Mouse (Mus musculus) layer of hippocampus, adult 9-10 months (tissue): ENCODE results near the gene Myl9.
"Not testable (repeated sequence)": the region's sequence is repeated elsewhere in the genome, so short reads cannot be mapped to it uniquely, and the experiment has no call there.

Experiments used
- DNase-seq: peaks from one replicate; pipeline ENCODE4 v3.0.0; 2022; ENCODE audit warnings: low spot score

The Myl9 gene

DNA sequence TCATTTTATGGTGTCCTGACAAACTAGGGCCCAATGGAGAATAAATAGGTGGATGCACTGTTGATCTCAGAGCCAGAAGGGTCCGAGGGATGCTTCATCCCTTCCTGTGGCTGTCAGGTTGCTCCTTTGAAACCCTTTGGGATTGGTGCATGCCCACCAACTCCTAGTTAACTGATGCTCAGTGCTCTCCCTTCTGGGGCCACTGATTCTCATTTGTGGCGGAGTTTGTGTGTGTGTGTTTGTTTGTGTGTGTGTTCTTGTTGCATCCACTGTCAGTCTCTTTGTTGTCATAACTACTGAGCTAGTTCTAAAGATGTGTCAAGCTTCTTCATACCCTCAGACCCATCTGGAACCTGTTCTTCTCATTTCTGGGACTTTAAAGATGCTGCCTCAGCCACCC lies 9.7 kb downstream of the Myl9 start:
- DNase-seq, result no peak

DNA sequence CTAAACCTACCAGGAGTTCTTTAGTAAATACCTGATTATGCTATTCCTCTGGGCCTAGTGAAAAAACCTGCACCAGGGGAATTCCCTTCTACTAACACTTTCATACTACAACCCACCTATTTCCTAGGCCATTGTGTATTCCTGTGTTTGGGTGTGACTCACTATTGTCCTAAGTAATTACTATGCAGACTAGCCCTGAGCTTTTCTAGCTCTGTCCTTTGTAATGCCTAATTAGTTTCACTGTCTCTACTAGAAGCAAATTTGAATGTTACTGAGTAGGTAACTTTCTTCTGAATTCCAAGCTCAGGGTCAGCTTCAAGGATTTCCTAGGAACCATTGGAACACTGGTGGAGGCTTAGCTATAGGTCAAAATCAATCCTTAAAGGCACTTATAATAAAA lies 11.1 kb downstream of the Myl9 start:
- DNase-seq, result not testable (repeated sequence)

DNA sequence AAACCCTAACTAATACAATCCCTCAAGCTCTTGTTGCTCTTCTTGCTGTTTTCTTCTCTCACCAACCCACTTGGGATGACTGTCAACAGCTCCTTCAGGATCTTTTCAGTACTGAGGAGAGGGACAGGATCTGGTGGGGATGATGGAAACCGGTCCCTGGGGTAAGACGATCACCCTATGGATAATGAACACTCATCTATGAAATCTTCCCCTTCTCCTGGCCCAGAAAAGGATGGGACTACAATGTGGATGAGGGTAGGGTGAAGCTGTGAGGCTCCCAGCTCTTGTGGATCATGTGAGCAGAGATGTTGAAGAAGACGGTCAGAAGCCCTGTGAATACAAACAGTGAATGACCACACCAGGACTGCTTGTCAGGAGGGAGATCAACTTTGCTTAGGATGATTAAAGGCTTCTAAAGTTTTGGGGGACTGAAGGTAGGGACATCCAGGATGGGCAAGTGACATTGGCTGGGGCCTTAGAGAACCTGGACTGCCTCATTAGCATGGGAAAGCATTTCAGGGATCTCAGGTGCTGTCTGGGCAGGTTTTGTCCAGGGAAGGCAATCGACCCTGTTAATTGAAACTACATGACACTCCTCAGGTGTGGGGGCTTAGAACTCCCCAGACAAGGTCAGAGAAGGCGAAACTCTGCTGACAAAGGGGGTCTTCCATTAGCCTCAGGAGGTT lies 12.0 kb downstream of the Myl9 start:
- no peak for DNase-seq

DNA sequence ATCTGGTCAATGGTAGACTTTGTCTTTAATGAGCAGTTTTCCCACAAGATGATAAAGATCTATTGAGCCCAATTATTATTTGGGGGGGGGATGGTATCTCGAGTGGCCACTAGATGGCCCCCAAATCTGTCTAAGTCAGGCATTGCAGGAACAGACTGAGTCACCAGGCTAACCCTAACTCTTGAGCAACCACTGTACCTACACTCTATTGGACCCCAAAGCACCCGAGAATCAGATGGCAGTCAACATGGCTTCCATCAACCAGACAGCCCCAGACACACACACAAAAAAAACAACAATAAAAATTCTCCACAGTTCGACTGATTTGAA lies 12.5 kb downstream of the Myl9 start:
- DNase-seq, result no peak

DNA sequence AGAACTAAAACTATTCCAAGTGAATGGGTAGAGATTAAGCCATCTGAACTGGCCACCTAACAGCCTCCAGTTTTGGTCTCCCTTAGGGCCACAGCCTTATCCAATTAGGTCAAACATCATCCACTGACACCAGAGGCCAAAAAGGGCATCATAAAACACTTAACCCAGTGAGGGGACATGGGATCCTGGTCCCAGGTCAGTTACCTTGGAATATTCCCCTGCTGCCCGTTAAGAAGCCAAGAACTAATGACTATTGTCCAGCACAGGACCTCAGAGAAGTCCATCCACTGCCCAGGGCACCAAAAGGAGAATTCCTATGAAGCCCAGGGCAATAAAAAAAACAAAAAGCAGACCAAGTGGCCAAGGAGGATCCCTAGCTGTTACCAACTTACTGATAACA lies 13.6 kb downstream of the Myl9 start:
- no peak for DNase-seq

DNA sequence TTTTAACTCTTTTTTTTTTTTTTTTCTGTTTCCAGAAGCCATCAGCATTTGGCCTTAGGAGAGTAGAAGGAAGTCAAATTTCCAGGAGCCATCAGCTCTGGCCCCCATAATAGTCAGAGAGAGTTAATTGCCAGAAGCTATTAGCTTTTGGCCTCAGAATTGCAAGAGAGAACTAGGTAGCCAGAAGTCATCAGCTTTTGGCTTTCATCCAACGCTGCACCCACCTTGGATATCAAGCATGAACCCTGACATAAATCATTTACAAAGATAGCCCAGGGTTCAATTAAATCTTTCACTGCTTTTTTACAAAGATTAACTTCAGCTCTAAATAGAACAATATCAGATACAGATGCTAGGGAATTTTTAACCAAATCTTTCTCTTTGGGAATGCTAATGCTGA lies 23.3 kb downstream of the Myl9 start:
- no peak for DNase-seq

DNA sequence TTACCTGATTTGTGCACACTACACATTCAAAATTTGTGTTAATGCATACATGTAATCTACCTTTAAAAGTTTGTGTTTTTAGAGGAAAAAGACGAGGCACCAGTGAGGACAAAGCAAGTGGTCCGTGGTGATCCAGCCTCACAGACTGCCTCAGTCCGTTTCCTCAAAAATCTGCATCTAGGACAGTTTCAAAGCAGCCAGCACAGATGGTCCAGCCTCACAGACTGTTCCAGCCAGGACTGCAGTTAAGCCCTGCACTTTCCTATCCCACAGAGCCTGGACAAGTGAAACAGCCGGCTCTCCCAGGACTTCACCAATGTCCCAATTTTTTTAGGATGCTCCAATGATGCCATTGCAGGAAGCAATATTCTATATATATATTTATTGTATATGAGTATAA lies 25.8 kb downstream of the Myl9 start:
- DNase-seq, result no peak

DNA sequence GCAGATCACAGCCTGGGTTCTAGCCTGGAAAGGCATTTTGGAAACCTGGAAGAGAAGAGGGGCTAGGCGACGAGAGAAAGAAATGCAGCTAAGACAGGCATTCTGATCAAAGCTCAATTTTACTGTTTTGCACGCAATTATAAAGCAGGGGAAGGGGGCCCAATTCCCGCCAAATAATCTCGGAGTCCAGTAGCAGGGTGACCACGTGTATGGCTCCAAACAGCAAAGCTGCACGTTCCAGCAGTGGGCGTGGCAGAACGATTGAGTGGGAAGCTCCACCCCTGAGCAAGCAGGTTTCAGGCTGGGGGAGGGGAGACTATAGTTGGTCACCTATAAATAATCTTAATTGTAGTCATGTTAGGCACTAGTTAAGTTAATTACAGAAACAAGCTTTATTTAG lies 26.9 kb downstream of the Myl9 start:
- DNase-seq, result not testable (repeated sequence)

DNA sequence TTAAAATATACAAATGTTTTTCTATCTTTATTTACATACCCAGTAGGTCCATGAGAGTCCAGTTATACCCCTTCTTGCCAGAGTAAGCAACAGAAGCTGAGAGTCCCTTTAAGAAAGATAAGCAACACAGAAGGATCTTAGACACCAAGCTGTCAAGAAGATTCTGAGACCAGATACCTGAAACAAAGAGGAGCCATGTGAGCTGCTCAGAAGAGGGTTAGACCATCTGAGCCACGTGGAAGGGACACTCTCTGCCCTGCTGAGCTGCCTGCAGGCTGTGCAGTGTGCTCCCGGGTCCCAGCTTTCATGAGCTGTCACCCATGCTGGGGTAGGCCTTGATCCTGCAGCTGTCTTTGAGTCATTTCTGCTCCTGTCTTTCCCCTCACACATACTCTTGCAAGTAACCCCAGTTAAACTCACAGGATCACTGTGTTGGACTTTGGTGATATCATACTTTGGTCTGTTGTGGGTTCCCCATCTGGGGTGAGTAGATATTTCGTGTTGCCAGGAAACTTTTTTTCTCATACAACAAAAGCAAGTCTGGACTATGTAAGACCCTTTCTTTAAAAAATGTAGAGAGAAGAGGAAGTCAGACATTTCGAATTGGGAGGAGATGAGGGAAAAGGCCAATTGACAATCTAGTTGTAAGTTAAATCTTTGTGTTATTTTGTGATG lies 28.6 kb downstream of the Myl9 start:
- no peak for DNase-seq

DNA sequence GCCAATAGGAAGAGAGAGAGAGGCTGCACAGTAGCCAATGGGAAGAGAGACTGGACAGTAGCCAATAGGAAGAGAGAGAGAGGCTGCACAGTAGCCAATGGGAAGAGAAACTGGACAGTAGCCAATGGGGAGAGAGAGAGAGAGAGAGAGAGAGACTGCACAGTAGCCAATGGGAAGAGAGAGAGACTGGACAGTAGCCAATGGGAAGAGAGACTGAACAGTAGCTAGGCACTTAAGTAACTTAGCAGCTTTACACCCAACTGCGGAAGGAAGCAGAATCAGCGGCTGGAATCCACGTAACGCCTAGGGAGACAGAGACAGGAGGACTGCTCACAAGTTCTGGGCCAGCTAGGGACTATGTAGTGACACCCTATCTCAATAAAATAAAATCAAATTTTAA lies 29.4 kb downstream of the Myl9 start:
- no peak for DNase-seq

DNA sequence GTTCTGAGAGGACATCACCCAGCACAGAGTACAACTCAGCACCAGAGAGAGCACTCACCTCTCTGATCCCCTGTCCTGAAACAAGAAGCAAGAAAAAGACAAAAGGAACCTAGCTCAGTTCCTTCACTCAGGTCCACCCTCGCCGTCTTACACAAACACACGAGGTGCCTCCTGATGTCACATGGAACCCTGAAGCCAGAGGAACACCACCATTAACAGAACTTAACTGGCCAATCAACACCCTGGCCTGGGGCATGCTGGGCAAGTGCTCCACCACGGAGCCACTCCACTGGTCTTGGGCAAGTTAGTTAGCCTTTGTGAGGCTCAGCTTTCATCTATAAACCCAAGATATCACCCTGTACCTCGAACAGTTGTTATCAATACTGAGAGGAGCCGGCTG lies 31.7 kb downstream of the Myl9 start:
- no peak for DNase-seq

DNA sequence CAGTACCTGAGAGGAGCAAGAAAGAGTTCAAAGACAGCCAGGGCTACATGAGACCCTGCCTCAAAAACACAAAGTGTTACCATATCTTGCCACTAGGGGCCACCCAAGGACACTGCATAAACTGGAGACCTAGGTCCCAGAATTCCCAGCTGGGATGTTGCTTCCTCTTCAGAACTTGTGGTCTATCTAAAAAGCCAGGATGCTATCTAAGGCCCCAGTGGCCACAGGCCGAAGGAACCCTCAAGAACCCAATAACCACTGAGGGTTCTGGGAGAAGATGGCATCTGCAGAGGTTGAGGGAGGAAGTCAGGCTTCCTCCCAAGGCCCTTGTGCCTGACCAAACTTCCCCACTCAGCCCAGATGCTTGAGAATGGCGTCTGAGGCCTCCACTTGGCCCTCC lies 34.4 kb downstream of the Myl9 start:
- DNase-seq, result peak; percentile 55

DNA sequence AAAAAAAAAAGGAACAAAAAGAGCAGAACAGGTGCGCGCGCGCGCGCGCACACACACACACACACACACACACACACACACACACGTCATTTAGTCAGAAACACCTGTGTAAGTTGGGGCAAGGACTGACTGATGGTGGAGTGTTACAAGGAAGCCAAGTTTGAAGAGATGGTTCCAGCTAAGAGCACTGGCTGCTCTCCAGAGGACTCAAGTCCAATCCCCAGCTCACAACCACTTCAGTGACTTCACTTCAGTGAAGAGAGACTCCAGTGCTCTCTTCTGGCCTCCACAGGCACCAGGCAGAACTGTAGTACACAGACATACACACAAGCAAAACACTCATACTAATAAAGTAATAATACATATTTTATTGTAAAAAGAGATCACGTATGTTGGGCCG lies 35.5 kb downstream of the Myl9 start:
- DNase-seq, result no peak

DNA sequence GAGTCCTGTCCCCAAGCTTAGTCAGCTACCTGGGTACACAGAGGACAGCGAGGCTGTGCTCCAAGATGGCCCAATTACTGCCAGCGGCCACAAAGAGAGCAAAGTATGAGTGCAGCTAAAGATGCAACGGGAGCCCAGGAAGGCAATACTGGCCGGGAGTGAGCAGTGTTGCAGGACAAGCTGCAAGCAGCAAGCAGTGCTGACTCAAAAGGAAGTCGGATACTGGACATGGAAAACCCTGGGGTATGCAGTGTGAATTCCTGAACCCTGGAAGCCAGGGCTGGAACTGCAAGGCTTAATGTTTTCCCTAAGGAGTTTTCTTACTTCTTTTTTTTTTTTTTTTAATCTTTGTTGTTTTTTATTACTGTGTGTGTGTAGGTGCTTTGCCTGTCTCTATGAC lies 36.3 kb downstream of the Myl9 start:
- no peak for DNase-seq

DNA sequence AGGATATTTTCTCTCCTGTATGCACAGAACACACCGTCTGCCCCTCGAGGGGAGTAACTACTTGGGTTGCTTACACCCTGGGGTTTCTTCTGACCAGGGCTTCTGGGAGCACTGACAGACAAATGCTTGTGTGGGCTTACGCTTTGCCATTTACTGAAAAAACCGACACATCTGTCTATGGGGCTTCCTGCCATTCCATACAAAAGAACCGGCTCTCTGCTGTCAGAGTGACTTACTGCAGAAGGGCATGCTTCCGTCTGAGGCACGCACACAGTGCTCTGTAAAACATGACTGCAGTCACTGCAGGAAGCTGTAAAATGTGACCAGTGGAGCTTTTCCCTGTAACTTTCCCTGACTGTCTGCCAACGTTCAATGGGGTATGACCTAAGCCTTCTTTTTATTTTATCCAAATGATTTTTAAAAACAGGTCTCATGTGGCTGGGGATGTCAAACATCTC lies 39.2 kb downstream of the Myl9 start:
- no peak for DNase-seq

DNA sequence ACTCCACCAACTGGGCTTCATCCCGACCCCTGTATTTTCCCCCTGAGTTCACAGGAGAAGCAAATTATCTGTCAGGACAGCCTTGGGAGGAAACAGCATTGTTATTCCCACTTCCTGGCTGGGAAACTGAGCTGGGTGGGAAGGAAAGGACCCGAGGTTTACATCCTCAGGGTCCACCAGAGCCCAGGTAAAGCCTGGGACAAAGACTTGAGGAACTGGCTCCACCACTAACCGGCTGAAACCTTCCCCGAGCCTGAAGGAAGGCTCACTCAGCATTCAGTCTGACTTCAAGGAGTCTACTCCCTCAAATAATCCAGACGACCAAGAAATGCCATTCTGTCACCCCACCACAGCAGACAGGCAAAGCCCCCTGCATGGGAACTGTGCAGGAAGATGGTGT lies 39.7 kb downstream of the Myl9 start:
- no peak for DNase-seq

DNA sequence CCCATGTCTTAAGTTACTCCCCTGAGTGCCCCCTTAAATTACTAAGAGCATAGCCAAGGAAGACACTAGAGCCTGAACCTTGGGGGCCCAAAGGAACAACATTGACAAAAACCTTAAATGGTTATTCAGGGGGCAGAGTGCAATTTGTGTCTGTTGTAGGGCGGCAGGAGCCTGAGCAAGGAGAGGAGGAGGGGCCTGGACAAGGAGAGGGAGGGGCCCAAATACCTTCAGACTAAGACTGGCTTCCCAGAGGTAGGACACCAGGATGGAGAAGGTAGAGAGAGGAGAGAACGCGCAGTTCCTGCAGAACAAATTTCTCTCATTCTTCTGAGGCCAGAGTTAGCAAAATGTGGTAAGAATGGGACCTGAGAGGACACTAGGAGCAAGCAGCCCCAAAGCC lies 40.2 kb downstream of the Myl9 start:
- no peak for DNase-seq

DNA sequence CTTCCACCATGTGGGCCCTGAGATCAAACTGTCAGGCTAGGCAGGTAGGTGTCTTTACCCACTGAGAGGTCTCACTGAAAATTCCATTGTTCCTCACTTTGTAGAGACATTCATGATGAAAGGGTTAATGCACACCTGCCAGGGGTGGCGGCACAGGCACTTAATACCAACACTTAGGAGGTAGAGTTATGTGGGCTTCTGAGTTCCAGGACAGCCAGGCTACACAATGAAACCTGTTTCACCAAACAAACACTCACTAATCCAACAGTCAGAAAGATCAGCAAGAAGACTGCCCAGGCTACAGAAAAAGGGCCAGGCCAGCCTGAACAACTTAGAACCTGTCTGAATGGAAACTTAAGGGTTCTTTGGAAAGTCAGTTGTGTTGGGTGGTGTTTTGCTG lies 40.9 kb downstream of the Myl9 start:
- DNase-seq, result no peak

DNA sequence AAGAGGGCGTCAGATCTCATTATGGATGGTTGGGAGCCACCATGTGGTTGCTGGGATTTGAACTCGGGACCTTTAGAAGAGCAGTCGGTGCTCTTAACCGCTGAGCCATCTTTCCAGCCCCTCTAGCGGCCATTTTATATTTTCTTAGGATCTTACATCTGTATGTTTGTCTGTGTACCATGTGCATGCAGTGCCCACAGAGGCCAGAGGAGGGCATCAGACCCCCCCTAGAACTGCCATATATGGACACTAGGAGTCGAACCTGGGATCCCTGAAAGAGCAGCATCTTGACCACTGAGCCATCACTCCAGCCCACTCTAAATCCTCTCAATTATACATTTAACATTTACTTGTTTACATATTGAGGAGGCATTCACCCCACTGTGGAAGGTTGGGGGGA lies 49.9 kb downstream of the Myl9 start:
- DNase-seq, result not testable (repeated sequence)
